Mouse (Mus musculus) gastrocnemius, postnatal 10 days (tissue): ENCODE measurements around the gene Rps6ka6. TPM values are rescaled to one million over a fixed set of nuclear protein-coding genes. Genes with fewer than 3 reads are reported as not detected.

ENCODE experiments used
- DNase-seq: peaks from one replicate; pipeline ENCODE4 v3.0.0; 2021; ENCODE audit warnings: mixed read lengths
- long read RNA-seq, 2 experiments: library from polyadenylated mRNA; stranded (forward); transcript quantifications; one replicate each; pipeline ENCODE4 v2.0.0; 2021
- total RNA-seq, 2 experiments: library from RNA; stranded (reverse); gene quantifications; 2 replicates each; pipeline ENCODE4 v1.2.3; 2021

Gene Rps6ka6
- 1 to 10 TPM; 4.7 to 6.4 TPM for total RNA-seq
- long read RNA-seq, experiment 1, partial matches to known transcripts, result 1 of 9 reads
- long read RNA-seq, experiment 1, other reads (novel, unspliced or antisense), result 8 of 9 reads
- long read RNA-seq, experiment 2, full-length matches to known transcripts, result 1 of 6 reads
- long read RNA-seq, experiment 2, partial matches to known transcripts, result 1 of 6 reads
- long read RNA-seq, experiment 2, other reads (novel, unspliced or antisense), result 4 of 6 reads

DNA sequence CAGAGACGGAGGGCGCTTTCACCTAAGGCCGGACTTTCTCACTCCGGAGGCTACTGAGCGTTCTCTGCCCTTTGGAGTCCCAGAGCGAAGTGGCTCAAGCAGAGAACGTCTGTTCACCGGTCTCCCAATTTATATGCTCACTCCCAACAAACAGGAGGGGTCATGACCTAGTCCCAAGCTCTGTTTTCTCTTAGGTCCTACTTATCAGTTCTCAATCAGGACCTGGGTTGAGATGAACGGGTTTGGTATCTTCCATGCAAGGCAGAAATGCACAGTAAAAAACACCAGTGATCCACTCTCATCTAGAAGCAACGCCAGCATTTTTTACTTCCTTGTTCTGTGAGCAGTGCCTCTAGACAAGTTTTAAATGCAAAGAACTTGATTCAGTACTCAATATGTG is at the start of gene Rps6ka6:
Rps6ka6 (minus strand) TSS at position 101 of the 400 bp plus-strand sequence.
- DNase-seq, result no peak

DNA sequence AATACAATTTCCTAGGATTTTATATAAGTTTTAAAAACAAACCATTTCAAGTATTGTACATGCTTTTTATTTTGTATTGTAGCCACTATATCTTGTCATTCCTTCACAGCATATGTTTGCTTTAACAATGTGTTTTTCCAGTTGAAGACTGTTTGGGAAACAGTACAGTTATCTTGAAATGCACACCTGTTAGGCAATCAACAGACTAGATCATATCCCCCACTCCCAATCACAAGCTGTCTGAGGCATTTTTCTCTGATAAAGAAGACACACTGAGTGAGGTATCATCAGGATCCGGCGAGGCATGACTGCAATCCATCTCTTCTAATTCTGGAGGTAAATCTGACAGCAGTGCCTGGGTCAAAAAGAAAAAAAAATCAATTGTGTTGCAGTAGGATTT is 39.3 kb upstream of the Rps6ka6 start:
- no peak for DNase-seq

DNA sequence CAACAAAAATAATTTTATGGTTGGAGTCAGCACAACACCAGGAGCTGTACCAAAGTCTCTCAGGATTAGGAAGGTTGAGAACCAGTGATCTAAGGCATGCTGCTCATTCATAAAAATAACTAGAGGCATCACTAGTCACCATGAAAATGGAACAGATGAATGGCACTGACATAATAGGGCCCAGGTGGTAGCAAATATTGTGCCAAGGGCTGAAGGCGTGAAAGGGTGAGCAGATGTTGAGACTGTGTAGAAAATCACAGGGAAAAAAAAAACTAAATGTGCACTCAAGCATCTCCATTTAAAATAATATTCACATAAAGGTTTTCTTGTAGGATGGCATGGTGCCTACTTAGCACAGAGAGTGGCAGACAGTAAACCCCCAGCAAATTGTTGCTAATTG is 19.6 kb downstream of the Rps6ka6 start:
- DNase-seq, result no peak

DNA sequence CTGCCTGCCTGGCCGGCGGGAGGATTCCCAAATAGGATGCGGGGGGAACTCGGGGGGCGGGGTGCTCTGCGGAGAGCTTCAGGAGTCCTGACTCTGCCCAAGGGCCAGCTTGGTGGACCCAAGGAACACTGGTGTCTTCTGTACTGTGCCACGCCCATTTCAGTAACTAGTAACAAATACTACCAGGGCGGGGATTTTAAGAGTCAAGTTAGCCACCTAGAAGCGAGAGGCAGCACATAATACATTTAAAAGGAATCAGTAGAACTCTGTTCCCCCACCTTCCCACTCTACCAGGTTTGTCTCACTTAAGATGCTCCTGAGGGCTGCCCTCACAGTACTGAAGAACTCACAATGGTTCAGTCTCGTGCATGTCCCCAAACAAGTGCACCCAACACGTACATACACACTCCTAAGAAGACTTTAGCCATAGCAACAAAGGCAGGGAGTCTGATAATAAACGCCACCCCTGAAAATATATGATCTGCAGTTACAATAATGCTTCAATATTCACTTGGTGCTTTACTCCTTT is 74.1 kb downstream of the Rps6ka6 start:
- no peak for DNase-seq

DNA sequence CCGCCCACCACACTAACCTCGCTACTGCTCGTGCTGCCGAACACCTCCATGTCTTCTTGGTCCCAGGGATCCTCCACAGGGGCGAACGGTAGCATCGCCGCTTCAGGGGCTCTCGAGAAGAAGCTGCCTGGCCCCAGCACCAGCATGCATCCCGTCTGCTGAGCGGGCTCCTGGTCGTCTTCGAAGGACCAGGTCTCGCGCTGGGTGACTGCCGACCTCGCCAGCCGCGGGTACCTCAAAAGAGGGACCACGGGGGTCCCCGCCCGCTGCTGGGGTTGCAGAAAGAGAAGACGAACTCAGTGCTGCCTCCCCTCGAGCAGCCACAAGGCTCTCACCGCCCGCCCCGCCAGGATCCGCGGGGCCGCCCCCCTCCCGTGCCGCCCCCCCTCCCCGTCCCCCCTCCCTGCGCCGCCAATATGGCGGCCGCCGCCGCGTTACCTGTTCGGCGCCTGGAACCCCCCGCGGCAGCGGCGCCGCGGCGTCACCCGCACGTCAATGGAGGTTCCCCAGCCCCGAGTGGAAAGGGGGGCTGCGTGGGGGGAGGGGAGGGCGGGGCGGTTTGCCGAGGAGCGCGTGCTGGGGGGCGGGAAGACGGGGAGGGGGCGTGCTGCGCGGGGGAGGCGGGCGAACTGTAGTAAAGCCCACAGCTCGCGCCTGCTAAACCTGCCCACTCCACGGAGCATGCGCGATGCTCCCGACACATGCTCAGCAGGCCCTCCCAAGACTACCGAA is 74.8 kb downstream of the Rps6ka6 start:
- DNase-seq, result peak; percentile 24

DNA sequence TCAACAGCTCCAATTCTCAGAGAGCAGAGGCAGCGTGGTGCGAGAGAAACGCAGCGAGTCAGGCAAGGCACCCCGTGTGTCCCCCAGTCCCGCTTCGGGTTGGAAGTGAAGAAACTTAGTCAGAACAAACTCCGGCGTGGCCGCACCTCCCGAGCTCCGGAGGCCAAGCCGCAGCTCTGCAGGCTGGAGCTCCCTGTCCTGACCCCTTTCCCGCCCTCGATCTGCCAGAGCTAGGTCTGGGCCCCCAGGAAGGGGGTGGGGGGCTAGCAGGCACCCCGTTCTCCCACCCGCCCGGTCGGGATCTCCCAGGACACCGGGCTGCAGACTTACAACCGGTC is 75.3 kb downstream of the Rps6ka6 start:
- DNase-seq, result peak; percentile 5

DNA sequence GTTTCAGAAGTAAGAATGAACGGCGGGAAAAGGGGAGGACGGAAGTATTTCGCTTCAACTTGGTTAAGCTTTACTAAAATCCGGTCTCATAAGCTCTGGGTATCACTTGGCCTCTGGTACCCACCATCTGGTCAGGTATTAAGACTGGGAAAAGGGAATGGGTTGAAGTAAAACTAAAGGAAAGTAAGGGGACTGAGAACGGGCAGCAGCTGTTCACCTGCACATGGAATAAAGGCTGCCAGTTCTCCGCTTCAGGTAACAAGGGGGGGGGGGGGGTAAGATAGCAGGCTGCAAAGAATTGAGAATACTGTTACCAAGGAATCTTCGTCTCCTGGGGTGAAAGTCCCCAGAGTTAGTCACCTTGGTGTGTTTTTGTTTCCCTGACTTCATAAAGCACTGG is 75.7 kb downstream of the Rps6ka6 start:
- no peak for DNase-seq

DNA sequence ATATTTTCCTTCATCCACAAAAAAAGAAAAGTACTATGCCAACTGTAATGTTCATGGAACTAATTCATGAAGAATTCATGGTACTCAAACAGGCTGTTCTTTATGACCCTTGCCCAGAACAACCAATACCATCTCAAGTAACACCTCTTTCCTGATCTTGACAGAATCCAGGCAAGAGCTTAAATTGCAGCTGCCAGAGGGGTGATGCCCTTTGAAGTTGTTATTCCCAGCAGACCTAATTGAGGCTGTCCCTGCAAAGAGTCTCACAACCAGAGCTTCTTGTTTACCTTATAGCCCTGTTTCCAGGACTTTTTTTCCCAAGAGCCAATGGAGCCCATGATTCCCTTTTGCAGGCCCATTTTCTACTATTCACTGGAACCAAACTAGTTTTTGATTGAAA is 77.6 kb downstream of the Rps6ka6 start:
- no peak for DNase-seq

DNA sequence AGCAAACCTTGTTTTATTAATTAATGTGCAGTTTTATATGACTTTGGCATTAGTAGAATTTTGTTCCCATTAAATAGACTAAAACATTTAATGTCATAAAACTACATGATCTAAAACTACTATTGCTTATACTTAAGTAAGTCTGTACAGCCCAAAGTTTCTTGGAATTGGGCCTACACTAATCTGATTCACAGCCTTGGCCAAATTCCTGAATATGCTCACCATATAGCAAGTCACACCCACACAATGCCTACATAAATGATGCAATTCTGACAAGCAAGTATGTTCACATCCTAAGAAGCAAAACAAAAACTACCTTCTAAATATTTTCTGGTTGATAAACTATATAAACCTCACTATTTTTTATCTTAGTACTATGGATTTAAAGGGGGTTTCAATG is 101.2 kb downstream of the Rps6ka6 start:
- no peak for DNase-seq

DNA sequence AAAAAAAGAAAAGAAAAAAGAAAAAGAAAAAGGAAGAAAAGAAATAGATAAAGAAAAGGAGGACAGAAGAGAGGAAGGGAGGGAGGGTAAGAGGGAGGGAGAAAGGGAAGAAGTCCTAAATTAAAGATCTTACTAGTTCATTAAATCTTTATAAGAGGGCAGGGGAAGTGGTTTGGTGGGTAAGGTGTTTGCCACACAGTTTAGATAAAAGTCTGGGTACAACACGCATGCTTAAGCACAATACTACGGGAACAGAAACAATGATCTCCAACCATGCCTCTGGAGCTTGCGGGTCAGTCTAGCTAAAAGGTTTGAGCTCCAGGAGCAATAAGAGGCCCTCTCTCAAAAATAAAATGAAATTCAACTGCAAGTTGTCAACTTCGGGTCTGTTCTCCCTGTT is 123.0 kb downstream of the Rps6ka6 start:
- DNase-seq, result no peak

DNA sequence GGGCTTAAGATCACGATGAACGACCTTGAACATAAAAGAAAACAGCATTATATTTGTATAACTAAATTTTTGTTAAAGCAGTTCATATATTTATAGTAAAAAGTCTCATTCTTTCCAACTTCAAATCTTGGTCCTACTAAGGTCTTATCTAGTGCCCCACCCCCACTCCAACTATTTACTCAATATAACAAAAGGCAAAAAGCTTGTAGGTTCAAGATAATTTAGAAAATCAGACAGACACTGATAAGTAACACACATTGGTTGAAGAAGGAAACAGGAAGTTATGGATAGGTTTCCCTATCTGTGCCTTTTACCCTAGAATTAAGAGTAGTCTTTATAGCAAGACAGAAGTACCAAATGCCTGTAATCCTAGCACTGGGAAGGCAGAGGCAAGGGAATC is 132.9 kb downstream of the Rps6ka6 start:
- no peak for DNase-seq

DNA sequence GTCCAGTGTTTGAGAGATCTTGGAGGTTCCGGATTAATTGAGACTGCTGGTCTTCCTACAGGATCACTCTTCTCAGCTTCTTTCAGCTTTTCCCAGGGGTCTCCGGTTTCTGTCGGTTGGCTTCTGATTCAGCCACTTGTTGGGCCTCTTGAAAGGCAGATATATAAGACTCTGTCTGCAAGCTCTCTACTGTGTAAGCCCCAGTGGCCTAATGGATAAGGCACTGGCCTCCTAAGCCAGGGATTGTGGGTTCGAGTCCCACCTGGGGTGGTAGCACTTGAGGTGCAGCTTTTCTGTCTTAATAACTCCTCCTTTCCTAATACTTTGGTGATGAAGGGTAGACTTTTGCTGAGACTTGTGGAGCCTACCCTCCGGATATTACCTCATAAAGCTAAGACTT is 160.7 kb downstream of the Rps6ka6 start:
- no peak for DNase-seq

DNA sequence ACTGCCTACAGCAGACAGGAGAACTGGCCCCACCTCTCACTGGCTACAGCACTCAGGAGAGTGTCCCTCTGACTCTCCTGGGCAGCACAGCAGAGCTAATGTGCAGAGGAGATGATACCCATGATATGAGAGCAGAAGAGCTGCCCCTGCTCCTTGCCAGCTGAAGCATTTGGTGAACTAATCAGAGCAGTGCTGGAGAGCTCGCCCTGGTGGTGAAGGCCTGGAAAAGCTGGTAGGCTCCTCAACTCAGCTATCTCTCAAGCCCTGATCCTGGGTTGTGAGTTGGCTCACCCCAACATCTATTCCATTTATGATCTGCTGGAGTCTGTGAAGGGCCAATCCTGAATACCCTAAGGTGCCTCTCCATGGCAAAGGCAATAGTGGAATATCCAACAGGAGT is 163.6 kb downstream of the Rps6ka6 start:
- DNase-seq, result no peak

Other genes with a start within 250 kb of the Rps6ka6 start
- under 1 TPM; 0.40 to 0.56 TPM for gene Hdx, start 159.1 kb upstream of the Rps6ka6 start, total RNA-seq